ENCODE assay signal across 18 mouse cellular contexts in genomic region chr7:29454965-29455364, GRCm38 (mm10).
DNase-seq lines count a peak whose midpoint lies in the region; ATAC-seq and TF ChIP-seq lines count a peak whose summit lies in the region.
"Had no signal": no experiment of that assay in that cellular context is flagged by ENCODE, and none has a peak within 500 bp of the region (broad histone marks: within the 10 kb centered on the region; RNA-seq: fewer than 3 reads in every experiment).

No protein-coding gene starts in this region.

- no peak overlapping the region for H3K4me2 ChIP-seq in heart, postnatal 0 days (ENCODE audit: low read depth, low read length)
- no peak overlapping the region for H3K4me2 ChIP-seq in lung, embryonic 16.5 days (ENCODE audit: low read depth, low read length)
- H3K4me2 ChIP-seq in embryonic facial prominence, embryonic 15.5 days (replicated peaks): no peak overlapping the region
- H3K4me2 ChIP-seq: forebrain, embryonic 15.5 days; hindbrain, embryonic 14.5 days; neural tube, embryonic 12.5 days had no signal

- no peak for TF ChIP-seq EP300 in heart, postnatal 0 days (IDR thresholded peaks at IDR 0.05; ENCODE audit: low read depth)

- no peaks in the 10 kb centered on the region for H3K9me3 ChIP-seq in heart, postnatal 0 days (replicated peaks; ENCODE audit: control insufficient read depth, low read length)
- H3K9me3 ChIP-seq in lung, embryonic 16.5 days (ENCODE audit: control insufficient read depth, low read length): no peaks in the 10 kb centered on the region
- H3K9me3 ChIP-seq in embryonic facial prominence, embryonic 15.5 days (replicated peaks): no peaks in the 10 kb centered on the region
- H3K9me3 ChIP-seq: forebrain, embryonic 15.5 days; megakaryocyte, embryonic 14.5 days; neural tube, embryonic 12.5 days had no signal

- 52% methylated on average over 7 of the region's 7 CpGs for WGBS in heart, postnatal 0 days
- 71% methylated on average over 7 of the region's 7 CpGs for WGBS in lung, embryonic 16.5 days
- 69% methylated on average over 7 of the region's 7 CpGs for WGBS in embryonic facial prominence, embryonic 15.5 days

- no peaks in the 10 kb centered on the region for H3K36me3 ChIP-seq in heart, postnatal 0 days (replicated peaks; ENCODE audit: control insufficient read depth, insufficient read depth, low read length)
- no peaks in the 10 kb centered on the region for H3K36me3 ChIP-seq in lung, embryonic 16.5 days (ENCODE audit: control insufficient read depth, insufficient read depth, low read length)
- H3K36me3 ChIP-seq in embryonic facial prominence, embryonic 15.5 days: no peaks in the 10 kb centered on the region
- H3K36me3 ChIP-seq: forebrain, embryonic 15.5 days; neural tube, embryonic 12.5 days had no signal

- 0 out of 2 replicates have a peak overlapping the region, but pooled peaks have one; percentile 2 for H3K27ac ChIP-seq in heart, postnatal 0 days (ENCODE audit: low read depth)
- 0 out of 2 replicates have a peak overlapping the region, but pooled peaks have one; percentile 30 for H3K27ac ChIP-seq in lung, embryonic 16.5 days (ENCODE audit: low read length)
- peak overlapping the region; percentile 55; the same call in 1 of the 2 replicates for H3K27ac ChIP-seq in embryonic facial prominence, embryonic 15.5 days (replicated peaks)
- H3K27ac ChIP-seq: forebrain, embryonic 15.5 days; neural tube, embryonic 12.5 days had no signal

- peaks cover 11% of the 10 kb centered on the region for H3K4me1 ChIP-seq in heart, postnatal 0 days (ENCODE audit: control insufficient read depth, insufficient read depth)
- peaks cover 44% of the 10 kb centered on the region for H3K4me1 ChIP-seq in lung, embryonic 16.5 days (replicated peaks; ENCODE audit: control insufficient read depth, insufficient read depth, low read length)
- H3K4me1 ChIP-seq in embryonic facial prominence, embryonic 15.5 days: peaks cover 46% of the 10 kb centered on the region

- no peak overlapping the region for H3K4me3 ChIP-seq in heart, postnatal 0 days (ENCODE audit: low read depth, low read length)
- no peak overlapping the region for H3K4me3 ChIP-seq in lung, embryonic 16.5 days (ENCODE audit: low read length)
- no peak overlapping the region for H3K4me3 ChIP-seq in embryonic facial prominence, embryonic 15.5 days (replicated peaks)
- H3K4me3 ChIP-seq: forebrain, embryonic 15.5 days; megakaryocyte, embryonic 14.5 days; neural tube, embryonic 12.5 days had no signal

- DNase-seq in heart, postnatal 0 days (ENCODE audit: low spot score): no peak
- DNase-seq in heart, postnatal 4 days: no peak
- DNase-seq in lung, postnatal 36 days: no peak
- peak; percentile 100 for DNase-seq in R1 (ENCODE audit: low read depth, low spot score)
- no peak for DNase-seq in kidney, adult 9 months
- DNase-seq: adrenal gland, postnatal 25 days; cerebellum, adult 18-20 months; kidney, adult 8-10 months; layer of hippocampus, postnatal 36 days; lung, adult 18-20 months; spleen, adult 18-20 months; thymus, postnatal 14 days had no signal

- ATAC-seq in heart, postnatal 0 days (ENCODE audit: insufficient read depth, low read depth): no peak
- no peak for ATAC-seq in lung, embryonic 16.5 days (ENCODE audit: low read depth)
- ATAC-seq in embryonic facial prominence, embryonic 15.5 days (ENCODE audit: insufficient number of reproducible peaks, low FRiP score, low TSS enrichment, low read depth): no peak
- ATAC-seq: forebrain, embryonic 15.5 days had no signal

- H3K27me3 ChIP-seq in heart, postnatal 0 days (ENCODE audit: control insufficient read depth, insufficient read depth, low read length): peaks cover 97% of the 10 kb centered on the region
- no peaks in the 10 kb centered on the region for H3K27me3 ChIP-seq in lung, embryonic 16.5 days (ENCODE audit: control insufficient read depth, insufficient read depth, low read depth, low read length)
- H3K27me3 ChIP-seq in embryonic facial prominence, embryonic 15.5 days: no peaks in the 10 kb centered on the region
- H3K27me3 ChIP-seq: forebrain, embryonic 15.5 days; neural tube, embryonic 12.5 days had no signal

- no peak overlapping the region for H3K9ac ChIP-seq in heart, postnatal 0 days (replicated peaks; ENCODE audit: low read depth, low read length)
- H3K9ac ChIP-seq in lung, embryonic 16.5 days (ENCODE audit: low read length): no peak overlapping the region
- no peak overlapping the region for H3K9ac ChIP-seq in embryonic facial prominence, embryonic 15.5 days
- H3K9ac ChIP-seq: forebrain, embryonic 15.5 days; hindbrain, embryonic 14.5 days; neural tube, embryonic 12.5 days had no signal

- no peak for TF ChIP-seq CTCF in heart, postnatal 0 days (IDR thresholded peaks at IDR 0.05; ENCODE audit: low read depth)

Comparison
In these comparisons a context has a peak if more than half of its experiments do, and no peak if none do; other contexts are left out.
1. H3K27ac ChIP-seq: peak in every context shown above with its lines; median percentile 55 in embryonic facial prominence, embryonic 15.5 days; 30 in lung, embryonic 16.5 days; 2 in heart, postnatal 0 days.